Mouse (Mus musculus) kidney, adult 8-10 months (tissue): ENCODE measurements around the gene Sprtn.

Source experiments
- DNase-seq, 2 experiments: peaks; one replicate each; pipeline ENCODE4 v3.0.0; 2022

The Sprtn gene

DNA sequence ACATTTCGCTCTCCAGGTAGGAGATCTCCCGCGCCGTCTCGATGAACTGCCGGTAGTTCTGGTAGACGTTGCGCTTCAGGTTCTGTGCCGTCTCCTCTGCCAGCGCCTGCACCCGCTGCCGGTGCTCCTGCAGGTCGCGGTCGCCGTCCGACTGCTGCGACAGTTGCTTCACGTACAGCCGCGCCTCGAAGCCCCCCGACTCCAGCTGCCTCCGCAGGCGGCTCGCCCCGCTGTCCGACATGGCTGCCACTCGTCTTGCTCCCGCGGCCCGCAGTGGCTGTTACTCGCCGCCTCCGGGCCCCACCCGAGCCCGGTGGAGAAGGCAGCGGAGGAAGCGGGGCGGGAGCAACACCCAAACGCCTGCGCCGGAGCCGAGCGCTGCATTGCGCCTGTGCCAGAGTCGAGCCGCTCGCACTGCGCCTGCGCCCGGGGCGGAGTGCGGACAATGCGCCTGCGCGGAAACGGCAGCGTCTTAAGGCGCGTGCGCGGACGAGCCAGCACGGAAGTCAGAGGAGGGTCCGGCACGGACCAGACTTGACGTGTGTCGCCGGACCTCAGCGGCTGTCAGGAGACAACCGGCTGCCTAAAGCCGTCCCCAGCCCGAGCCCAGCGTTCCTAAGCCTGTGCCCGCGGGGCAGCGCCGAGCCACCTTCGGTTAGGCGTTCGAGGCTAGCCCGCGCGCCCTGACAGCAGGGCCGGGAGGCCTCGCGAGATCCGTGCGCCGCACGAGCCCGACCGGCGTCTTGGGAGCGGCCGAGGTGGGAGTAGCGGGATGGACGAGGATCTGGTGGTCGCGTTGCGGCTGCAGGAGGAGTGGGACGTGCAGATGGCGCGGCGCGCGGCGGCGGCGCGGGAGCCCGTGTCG lies at the start of gene Sprtn, which contains the start of gene Exoc8:
TSS of gene Sprtn (plus strand) at position 501 of the 865 bp plus-strand sequence.
TSS of gene Exoc8 (minus strand) at position 320 of the 865 bp plus-strand sequence.
- peak; percentile 93 to 96 for DNase-seq

DNA sequence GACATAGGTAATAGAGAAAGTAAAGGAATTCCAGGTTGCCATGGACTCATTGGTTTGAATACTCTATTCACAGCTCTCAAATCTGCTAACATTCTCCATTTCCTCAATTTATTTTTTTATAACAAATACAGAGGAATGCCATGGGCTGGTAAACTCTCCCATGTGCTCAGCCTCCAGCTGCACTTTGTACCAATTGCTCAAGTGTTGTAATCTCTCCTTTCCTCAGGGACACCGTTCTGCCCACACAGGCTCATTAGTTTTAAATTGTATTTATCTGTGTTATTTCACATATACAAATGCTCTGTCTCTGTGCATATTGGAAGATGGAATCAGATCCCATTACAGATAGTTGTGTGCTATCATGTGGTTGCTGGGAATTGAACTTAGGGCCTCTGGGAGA lies 44.2 kb upstream of the Sprtn start:
- DNase-seq: no peak

DNA sequence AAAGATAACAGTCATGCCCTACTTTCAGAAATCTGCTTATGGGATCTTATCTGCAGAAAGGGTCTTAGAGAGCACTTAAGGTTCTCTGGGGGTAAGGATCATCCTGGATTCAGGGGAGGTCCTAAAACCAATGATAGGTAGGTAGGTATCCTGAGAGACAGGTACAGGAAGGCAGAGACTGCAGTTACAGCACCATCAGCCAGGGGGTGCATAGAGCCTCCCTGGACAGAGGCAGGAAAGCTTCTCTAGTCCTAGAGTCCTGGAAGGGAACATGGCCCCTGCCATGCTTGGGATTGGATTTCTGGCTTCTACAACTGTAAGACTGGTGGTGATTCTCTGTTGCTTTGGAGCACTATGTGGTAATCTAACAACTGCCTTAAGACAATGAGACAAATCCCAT lies 38.2 kb upstream of the Sprtn start:
- DNase-seq: peak in 1 of 2 experiments; percentile 48

DNA sequence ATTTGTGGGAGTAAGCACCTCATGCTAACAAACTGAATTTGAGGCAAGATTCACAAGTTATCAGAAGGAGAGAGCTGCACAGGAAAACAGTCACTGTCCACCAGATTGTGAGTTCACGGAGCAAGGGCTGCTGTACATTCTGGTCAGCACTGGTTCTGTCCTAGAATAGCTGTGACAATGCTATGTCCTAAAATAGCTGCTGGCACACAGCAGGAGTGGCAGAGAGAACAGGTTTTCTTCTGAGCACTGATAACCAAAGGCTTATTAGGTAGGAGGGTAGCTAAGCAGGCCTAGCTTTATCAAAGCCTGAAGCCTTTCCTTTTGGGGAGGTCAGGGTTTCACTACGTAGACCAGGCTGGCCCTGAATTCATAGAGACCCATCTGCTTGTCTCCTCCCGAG lies 37.5 kb upstream of the Sprtn start:
- DNase-seq: no peak

DNA sequence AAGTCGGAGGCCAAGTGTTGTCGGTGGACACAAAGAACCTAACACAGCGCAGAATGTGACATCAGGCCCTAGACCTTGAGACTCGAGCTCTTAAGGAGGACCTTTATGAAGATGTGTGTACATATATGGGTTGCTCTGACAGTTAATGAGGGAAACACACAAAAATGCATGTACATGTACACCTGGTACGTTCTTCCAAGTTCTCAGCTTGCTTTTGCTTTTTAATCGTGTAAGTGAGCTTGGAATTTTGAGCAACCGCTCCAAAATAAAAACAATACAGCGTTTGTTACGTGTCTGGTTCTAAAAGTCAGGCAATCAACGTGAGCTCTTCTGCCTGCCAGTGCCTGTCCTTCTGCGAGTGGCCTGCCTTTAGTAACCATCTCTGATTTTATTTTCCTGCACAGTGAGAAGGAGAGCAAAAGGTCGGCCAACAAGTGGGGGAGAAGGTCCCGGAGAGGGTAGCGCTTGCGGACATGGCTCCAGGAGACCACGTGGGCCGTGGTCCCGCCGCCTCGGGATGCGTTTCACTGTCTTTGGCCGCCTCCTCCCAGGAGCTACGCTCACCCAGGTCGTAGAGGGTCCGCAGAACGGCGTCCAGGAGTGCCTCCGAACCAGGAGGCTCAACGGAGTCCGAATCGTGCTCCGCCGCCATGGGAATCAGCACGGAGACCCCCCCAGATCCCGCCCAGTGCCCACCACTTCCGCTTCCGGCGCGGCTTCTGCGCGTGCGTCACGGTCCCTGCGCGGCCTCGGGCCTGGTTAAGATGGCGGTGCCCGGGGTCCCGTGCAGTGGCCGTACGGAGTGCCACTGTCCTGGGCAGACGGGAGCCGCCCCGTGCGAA lies 35.1 kb upstream of the Sprtn start, which contains the start of the genes Gnpat and 2810004N23Rik:
TSS of gene Gnpat (plus strand) at position 713 of the 842 bp plus-strand sequence.
TSS of gene 2810004N23Rik (minus strand) at position 800 of the 842 bp plus-strand sequence.
- DNase-seq: peak; percentile 88 to 93

DNA sequence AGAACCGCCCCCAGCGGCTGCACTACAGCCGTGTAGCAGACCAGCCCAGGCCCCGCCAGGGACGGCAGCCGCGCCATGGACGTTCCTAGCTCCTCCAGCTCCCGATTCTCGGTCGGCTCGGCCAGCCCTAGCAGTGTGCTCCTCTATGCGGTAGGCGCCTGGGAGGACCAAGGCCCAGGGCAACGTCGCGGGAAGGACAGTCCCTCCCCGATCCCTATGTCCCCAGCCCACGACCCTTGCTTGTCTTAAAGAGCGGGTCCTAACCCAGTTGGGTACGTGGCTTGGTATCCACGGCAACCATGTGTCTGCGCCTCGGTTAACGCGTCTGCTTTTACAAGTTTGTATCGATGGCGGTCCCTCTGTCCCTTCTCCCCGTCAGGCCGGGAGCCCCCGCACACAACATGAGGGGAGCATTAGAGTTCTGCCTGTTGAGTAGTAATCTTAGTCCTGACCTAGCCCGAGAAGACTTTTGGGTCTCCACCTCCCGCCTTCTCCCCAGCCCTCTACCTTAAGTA lies 34.5 kb upstream of the Sprtn start:
- no peak for DNase-seq

DNA sequence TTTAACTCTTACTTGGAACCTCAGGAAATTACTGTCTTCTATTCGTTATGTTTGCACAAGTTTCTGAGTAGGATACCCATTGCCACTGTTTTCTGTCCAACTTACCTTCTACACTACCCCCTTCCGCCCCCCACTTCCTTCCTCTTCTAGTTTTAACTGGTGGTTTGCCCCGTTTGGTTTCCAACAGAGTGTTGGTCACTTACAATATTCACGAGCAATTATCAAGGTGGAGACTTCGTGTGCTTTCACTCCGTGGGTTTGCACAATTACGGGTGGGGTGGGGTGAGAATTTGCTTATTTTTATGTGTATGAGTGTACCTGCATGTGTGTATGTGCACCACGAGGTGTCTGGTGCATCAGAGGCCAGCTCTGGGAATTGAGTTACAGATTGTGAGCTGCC lies 34.0 kb upstream of the Sprtn start:
- no peak for DNase-seq

DNA sequence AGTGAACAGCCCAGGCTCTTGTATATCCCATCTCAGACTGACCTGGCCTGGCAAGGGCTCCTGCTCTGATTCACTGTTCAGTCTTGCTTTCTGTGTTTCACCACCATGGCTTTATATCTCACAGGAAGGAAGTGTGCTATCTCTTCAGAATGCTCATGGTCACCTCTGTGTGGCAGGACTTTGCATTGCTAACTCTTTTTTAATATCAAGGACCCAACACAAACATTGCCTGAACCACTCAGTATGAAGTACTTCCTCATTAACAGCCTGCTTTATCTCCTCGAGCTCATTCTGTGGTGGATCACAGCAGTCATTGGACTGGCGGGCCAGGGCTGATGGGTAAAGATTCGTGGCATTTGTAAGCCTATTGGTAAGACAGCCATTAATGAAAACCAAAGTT lies 31.0 kb upstream of the Sprtn start:
- DNase-seq: no peak

DNA sequence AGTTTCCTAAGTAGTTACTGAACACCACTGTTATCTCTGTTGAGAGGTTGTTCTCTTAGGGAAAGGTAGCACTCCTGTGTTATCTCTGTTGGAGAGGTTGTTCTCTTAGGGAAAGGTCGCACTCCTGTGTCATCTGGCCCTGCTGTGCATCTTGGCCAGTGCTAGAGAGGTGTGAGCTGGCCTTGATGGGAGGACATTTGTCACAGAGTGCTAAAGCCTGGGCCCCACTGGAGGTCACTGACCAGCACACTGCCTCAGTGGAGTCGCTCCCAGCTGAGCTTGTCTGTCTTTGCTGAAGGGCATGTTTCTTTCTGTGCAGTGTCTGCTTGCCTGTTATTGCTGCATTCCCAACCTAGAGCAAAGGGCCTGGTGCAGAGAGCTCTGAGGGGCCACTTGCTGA lies 30.6 kb upstream of the Sprtn start:
- DNase-seq: no peak

DNA sequence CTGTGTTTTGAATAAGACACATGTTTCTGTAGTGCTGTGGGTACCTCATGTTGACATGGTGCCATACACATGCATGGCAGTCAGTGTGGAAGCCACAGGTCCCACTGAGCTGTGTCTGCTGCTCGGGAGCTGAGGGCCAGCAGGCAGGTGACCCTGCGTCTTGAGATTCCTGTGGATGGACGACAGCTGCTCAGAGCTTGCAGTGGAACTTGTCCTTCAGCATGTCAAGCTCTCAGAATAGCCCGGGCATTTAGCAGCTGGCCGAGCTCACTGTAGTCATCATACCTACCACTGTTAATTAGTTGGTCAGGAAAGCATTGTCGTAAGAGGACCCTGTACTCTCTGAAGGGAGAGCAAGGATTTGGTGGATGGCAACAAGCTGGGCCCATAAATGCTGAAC lies 28.0 kb upstream of the Sprtn start:
- no peak for DNase-seq

DNA sequence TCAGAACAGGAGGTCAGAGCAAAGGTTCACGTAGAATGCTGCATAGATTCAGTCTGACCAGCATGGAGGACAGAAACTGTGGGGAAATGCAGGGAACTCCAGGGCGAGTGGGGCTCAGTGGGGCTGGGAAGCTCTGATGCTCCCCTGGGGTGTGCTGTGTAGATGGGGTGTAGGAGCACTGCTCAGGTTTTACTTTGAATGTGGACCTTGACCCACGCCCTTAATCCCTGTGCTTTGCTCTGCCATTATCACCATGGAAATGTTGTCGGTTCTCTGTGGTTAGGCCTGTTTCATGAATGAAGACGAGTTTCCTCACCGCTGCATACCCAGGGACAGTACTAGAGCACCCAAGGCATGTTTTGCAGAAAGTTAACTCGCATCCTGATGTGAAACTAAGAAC lies 26.2 kb upstream of the Sprtn start:
- no peak for DNase-seq

DNA sequence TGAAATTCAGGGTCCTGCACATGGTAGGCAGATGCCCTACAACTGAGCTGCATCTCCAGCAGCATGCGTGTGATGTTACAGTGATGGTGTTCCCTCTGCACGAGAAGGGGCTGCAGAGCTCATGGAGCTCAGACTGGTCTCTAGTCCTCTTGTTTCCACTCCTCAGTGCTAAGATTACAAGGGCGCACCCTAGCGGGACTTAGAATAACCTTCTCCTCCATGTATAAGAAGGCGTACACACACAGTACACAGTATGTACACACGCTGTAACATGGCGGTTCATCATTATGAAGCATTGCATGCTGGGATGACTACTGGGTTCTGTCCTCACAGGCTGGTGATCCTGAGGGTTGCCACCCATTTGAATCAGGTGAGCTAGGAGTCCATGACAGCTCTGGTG lies 25.6 kb upstream of the Sprtn start:
- DNase-seq: no peak

DNA sequence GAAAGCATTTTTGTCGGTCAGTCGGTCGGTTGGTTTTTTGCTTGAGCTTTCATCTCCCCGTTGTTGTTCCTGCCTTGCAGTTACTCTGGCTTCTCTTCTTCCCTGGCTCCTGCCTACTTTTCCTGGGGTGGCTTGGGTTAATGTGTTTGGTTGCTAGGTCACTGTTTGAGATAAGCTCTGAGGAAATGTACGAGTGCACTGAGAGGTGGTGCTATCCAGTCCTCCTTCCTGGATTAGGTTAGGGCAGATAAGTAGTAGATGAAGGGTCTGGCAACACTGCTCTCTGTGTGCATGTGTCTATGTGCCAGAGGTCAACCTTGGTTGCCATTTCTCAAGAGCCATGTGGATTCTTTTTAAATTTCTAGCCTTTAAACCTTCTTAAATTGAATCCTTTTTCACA lies 25.0 kb upstream of the Sprtn start:
- no peak for DNase-seq

DNA sequence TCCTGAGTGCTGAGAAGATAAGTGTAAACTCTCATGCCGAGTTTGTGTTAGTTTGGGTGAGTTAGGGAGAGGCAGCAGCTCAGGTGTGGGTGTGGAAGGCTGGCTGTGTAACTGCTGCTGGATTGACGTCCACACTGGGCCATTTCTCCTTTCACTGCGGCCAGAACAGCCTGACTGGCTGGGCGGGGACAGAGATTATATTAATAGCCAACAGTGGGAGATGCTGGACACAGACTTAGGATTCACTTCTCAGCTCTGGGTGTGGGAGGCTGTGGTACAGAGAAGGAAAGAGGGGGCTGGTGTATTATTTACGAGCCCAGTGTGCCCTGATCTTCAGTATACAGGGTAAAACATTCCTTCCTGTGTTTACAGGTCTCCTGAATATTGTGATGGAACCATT lies 19.5 kb upstream of the Sprtn start:
- DNase-seq: no peak

DNA sequence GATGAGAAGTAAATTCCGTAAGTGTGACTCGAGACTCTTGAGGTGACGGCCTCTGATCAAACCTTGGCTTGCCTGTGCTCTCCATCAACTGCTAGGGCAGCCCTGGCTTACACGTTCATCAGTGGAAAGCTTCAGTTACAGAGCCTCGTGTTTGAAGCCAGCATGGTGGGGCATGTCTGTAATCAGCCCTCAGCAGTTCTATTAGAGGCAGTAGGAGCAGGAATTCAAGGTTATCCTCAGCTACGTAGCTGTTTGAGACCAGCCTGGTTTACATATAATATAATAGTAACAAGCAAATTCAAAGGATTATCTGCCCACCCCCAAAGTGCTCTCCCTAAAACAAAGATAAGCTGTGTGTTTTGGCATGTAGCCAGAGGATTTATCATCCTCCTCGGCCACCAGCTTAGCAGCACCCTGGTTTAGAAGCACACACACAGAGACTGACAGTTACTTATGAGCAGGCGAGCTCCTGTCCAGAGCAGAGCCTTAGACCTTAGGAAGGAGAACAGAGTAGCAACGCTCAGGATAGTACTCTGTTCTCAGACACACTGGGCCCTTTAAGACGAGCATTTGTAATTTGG lies 18.6 kb upstream of the Sprtn start:
- DNase-seq: no peak

DNA sequence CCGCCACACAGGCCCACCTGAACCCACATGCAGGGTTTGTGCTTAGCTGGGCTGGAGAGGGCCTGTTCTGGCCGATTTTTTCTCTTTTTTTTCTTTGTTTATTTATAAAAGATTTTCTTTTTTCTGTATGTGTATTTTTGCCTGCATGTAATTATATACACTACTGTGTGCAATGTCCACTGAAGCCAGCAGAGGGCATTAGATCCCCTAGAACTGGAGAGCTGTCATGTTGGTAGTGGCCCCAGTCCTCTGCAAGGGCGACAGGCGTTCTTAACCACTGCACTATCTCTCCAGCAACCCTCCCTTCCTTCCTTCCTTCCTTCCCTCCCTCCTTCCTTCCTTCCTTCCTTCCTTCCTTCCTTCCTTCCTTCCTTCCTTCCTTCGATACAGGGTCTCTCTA lies 9.3 kb upstream of the Sprtn start:
- DNase-seq: no peak

DNA sequence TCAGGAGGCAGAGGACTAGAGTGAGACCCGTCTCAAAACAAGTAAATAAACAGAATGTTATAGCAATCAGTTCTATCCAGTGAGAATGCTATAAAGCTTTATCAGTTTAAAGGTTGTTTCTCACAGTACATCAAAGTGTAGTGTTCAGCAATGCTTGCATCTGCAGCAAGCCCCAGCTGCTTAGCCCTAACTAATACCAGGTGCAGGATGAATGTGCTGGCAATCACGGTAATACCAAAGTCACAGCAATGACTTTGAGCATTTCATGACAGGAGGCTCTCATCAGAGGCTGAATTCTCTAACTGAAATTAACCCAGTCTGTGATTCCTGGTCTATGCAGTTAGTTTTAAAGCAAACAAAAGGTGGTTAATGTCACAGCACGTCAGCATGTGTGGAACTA lies 5.1 kb upstream of the Sprtn start:
- no peak for DNase-seq

DNA sequence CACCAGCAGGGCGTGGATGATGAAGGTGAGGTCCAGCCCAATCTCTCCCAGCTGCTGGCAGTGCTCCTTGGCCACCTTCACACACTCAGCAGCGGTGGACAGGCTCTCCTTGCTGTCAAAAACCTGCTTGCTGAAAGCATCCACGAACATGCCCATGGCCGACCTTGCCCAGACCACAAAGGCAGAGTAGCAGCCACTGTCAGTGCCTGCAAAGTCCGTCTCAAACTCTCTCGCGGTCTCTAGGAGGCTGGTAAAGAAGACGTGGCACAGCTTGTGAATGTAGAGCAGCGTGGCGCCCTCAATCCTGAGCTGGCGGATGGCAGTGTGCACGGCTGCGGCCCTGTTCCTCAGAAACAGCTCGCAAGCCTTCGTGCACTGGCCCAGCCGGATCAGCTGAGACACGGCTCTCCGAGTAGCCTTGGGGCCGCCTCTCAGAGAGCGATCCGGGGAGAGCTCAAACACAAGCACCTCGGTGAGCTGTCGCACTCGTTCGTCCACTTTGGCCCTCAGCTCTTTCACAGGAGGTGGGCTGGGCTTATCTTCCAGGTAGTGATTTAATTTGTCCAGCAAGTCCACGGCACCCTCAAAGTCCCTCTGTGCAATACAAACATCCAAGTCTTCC lies 1.6 kb upstream of the Sprtn start:
- peak; percentile 15 to 17 for DNase-seq

DNA sequence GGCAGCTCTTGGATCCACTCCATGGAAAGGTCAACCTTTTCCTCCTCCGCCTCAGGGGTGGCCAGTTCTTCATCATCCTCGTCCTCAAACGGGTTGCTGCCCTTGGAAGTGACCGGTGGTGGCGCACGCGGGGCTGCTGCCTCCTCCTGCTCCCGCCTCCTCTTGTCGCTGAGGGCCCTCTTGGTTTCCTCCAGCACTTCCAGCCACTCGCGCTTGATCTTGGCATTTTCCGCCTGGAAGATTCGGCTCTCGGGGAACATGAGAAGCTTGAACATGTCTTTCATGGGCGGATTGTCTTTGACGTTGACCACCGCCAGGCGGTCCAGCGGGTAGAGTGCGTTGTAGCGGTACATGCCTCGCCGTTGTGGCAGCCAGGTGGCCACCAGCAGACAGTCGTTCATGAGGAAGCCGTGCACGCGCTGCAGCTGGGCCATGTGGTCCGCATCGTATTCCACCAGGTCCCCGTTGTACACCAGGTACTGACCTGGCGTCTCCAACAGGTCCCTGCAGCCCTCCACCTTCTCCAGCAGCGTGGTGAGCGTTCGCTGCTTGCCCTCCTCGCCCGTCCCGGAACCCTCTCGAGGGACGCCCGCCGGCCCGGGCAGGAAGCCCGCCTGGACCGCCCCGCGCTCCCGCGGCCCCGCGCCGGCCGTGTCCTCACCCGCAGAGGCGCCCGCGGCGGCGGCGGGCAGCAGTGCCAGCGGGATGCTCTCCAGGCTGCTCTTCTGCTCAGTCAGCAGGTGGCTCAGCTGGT lies 877 bp upstream of the Sprtn start:
- peak; percentile 73 to 81 for DNase-seq

DNA sequence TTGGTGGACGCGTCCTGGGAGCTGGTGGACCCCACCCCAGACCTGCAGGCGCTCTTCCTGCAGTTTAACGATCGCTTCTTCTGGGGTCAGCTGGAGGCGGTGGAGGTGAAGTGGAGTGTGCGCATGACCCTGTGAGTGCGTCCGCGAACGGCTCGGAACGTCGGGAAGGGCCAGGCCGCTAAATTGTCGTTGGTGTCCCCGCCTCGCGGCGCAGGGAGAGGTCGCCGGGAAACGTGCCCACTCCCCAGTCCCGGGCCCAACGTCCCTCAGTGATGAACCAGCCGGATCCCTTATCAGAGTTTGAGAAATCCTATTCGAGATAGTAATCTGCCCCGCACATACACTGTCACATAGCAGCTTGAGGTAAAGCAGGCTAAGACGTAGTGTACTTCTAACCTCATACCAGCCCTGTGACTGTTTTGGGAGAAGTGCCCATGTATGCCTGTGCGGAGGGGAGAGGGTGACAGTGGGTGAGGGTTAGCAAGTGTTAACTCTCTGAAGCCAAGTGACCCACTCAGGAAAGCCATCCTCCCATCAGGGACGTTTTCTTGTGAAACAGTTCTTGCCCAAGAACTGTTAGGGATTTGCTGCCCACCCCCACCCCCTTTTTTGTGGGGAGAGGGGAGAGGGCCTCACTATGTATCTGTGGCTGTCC lies 692 bp downstream of the Sprtn start:
- DNase-seq: no peak

DNA sequence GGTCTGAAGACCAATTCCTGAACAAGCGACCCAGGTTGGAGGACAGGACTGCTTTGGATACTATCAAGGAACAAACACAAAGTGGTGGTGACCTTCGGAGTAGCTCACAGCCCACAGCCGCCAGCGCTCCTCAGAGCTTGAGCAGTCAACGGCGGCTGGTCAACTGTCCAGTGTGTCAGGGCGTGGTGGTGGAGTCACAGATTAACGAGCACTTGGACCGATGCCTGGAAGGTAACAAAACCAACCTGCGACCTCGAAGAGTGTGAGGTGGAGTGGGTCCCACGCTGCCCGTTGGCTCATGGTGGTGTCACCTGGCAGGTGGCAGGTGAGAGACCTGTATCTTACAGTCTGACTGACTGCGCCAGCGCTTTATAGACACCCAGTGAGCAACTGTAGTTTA lies 5.5 kb downstream of the Sprtn start:
- DNase-seq: peak; percentile 78 to 82
